Mouse (Mus musculus) spleen, embryonic (tissue): ENCODE data around the gene Fam71e1.

Experiments used
- CTCF ChIA-PET: fragments of 350-600 bp; sonication (Branson Sonifier 250); formaldehyde crosslinking; loops from one replicate; lab custom pipeline; 2022; lab: Charles Lee

Fam71e1 gene

GRCm38 (mm10) chr7:44495992-44496770 is at the start of gene Fam71e1, which contains the start of gene Emc10:
Fam71e1 (plus strand) TSS chr7:44496581.
Emc10 (minus strand) TSS chr7:44496529.
- CTCF ChIA-PET, result interaction anchor here (0.5 kb wide), 1 partner anchor 121 kb away, joined by 13 read pairs; no protein-coding TSS in a partner anchor

GRCm38 (mm10) chr7:44453256-44453655 is 43.1 kb upstream of the Fam71e1 start:
- CTCF ChIA-PET, result interaction anchor here (0.6 kb wide), 1 partner anchor 197 kb away, joined by 8 read pairs; no protein-coding TSS in a partner anchor

- CTCF ChIA-PET, result no interaction called here
Measured at GRCm38 (mm10) chr7:44456302-44456701, 40.1 kb upstream of the Fam71e1 start.

- CTCF ChIA-PET, result interaction anchor here (1.1 kb wide), 1 partner anchor 10 kb away, joined by 3 read pairs; no protein-coding TSS in a partner anchor
Measured at GRCm38 (mm10) chr7:44460067-44460466, 36.3 kb upstream of the Fam71e1 start.

GRCm38 (mm10) chr7:44460767-44461502 is 35.4 kb upstream of the Fam71e1 start:
- CTCF ChIA-PET, result no interaction called here

GRCm38 (mm10) chr7:44461503-44462217 is 34.7 kb upstream of the Fam71e1 start:
- CTCF ChIA-PET, result no interaction called here

GRCm38 (mm10) chr7:44462218-44463055 is 33.9 kb upstream of the Fam71e1 start:
- CTCF ChIA-PET, result interaction anchor here (0.7 kb wide), 1 partner anchor 53 kb away, joined by 6 read pairs; no protein-coding TSS in a partner anchor

- CTCF ChIA-PET, result interaction anchor here (0.7 kb wide), 1 partner anchor 53 kb away, joined by 6 read pairs; no protein-coding TSS in a partner anchor
Measured at GRCm38 (mm10) chr7:44463056-44463425, 33.3 kb upstream of the Fam71e1 start.

GRCm38 (mm10) chr7:44463556-44464225 is 32.7 kb upstream of the Fam71e1 start:
- CTCF ChIA-PET, result interaction anchor here (0.7 kb wide), 1 partner anchor 54 kb away, joined by 6 read pairs; no protein-coding TSS in a partner anchor

- CTCF ChIA-PET, result interaction anchor here (0.7 kb wide), 1 partner anchor 1372 kb away, joined by 10 read pairs; no protein-coding TSS in a partner anchor
Measured at GRCm38 (mm10) chr7:44464511-44464910, 31.9 kb upstream of the Fam71e1 start.

- CTCF ChIA-PET, result no interaction called here
Measured at GRCm38 (mm10) chr7:44465111-44465510, 31.3 kb upstream of the Fam71e1 start, which contains the start of gene Aspdh. Aspdh (plus strand) TSS chr7:44465391.

GRCm38 (mm10) chr7:44466006-44466887 is 30.1 kb upstream of the Fam71e1 start:
- CTCF ChIA-PET, result no interaction called here

GRCm38 (mm10) chr7:44466888-44467311 is 29.5 kb upstream of the Fam71e1 start:
- CTCF ChIA-PET, result no interaction called here

- CTCF ChIA-PET, result no interaction called here
Measured at GRCm38 (mm10) chr7:44467811-44468411, 28.5 kb upstream of the Fam71e1 start, which contains the start of gene Josd2. Josd2 (plus strand) TSS chr7:44467980.

- CTCF ChIA-PET, result no interaction called here
Measured at GRCm38 (mm10) chr7:44468644-44469285, 27.6 kb upstream of the Fam71e1 start.

GRCm38 (mm10) chr7:44469677-44470675 is 26.4 kb upstream of the Fam71e1 start:
- CTCF ChIA-PET, result no interaction called here
